Mouse (Mus musculus) heart, postnatal 0 days (tissue): ENCODE data around the gene Klf13. TPM values are rescaled to one million over a fixed set of nuclear protein-coding genes. Genes with fewer than 3 reads are reported as not detected.

Experiments
- ATAC-seq: fragments of 200-750 bp; cut with Nextera tagmentation; 2 replicates; pipeline ENCODE4 v1.8.0; 2017; ENCODE audit warnings: low read depth, moderate number of reproducible peaks, moderate library complexity; ENCODE audit not compliant: insufficient read depth
- DNase-seq: peaks from one replicate; pipeline ENCODE4 v3.0.0-alpha.2; 2016; ENCODE audit warnings: low spot score
- H3K27ac ChIP-seq: fragments of 300-500 bp; sonication (generic); 2 replicates; pipeline ENCODE4 v1.5.1; 2014; ENCODE audit warnings: low read depth, mild to moderate bottlenecking
- H3K27me3 ChIP-seq: fragments of 300-500 bp; sonication (generic); 2 replicates; pipeline ENCODE4 v1.6.1; 2014; ENCODE audit warnings: low read length, mixed read lengths; ENCODE audit not compliant: control insufficient read depth, insufficient read depth
- H3K36me3 ChIP-seq: fragments of 300-500 bp; sonication (generic); replicated peaks from 2 replicates; pipeline ENCODE4 v1.6.1; 2014; ENCODE audit warnings: low read length, mixed read lengths; ENCODE audit not compliant: control insufficient read depth, insufficient read depth
- H3K4me1 ChIP-seq: fragments of 300-500 bp; sonication (generic); 2 replicates; pipeline ENCODE4 v1.6.1; 2014; ENCODE audit warnings: antibody characterized with exemption; ENCODE audit not compliant: control insufficient read depth, insufficient read depth
- H3K4me2 ChIP-seq: fragments of 300-500 bp; sonication (generic); 2 replicates; pipeline ENCODE4 v1.6.1; 2014; ENCODE audit warnings: low read depth, mild to moderate bottlenecking, low read length, moderate library complexity
- H3K4me3 ChIP-seq: fragments of 300-500 bp; sonication (generic); 2 replicates; pipeline ENCODE4 v1.5.1; 2014; ENCODE audit warnings: low read depth, low read length
- H3K9ac ChIP-seq: fragments of 300-500 bp; sonication (generic); replicated peaks from 2 replicates; pipeline ENCODE4 v1.6.1; 2014; ENCODE audit warnings: low read depth, low read length, mixed read lengths
- H3K9me3 ChIP-seq: fragments of 300-500 bp; sonication (generic); replicated peaks from 2 replicates; pipeline ENCODE4 v1.6.1; 2016; ENCODE audit warnings: low read length; ENCODE audit not compliant: control insufficient read depth
- CTCF ChIP-seq: IDR thresholded peaks from 2 replicates; pipeline ENCODE4 v1.5.1; 2016; ENCODE audit warnings: antibody characterized with exemption, control low read depth, low read depth
- EP300 ChIP-seq: IDR thresholded peaks from 2 replicates; pipeline ENCODE4 v1.6.1; 2016; ENCODE audit warnings: antibody characterized with exemption, low read depth
- WGBS: fragments of 180-500 bp; shearing (Covaris S2); extraction: QIAGEN DNeasy Blood & Tissue Kit; methylation state at CpG from one replicate; pipeline ENCODE4 v1.1.7; 2014; 5-methylcytosine and 5-hydroxymethylcytosine counted together
- polyA plus RNA-seq: library from polyadenylated mRNA; unstranded; fragments of >200 nt; fragmentation: Nextera tagmentation; extraction: Ambion mirVana; gene quantifications from 2 replicates; pipeline ENCODE4 v1.2.1, GENCODE M21; 2015
- total RNA-seq: library from RNA; depleted of rRNA; stranded (reverse); fragments of >200 nt; gene quantifications from 2 replicates; pipeline ENCODE4 v1.2.3, GENCODE M21; 2014; ENCODE audit warnings: low replicate concordance

Klf13 gene
- total and polyA plus RNA-seq, 2 experiments from 2014 or later = 26.5 to 47.4 TPM

DNA sequence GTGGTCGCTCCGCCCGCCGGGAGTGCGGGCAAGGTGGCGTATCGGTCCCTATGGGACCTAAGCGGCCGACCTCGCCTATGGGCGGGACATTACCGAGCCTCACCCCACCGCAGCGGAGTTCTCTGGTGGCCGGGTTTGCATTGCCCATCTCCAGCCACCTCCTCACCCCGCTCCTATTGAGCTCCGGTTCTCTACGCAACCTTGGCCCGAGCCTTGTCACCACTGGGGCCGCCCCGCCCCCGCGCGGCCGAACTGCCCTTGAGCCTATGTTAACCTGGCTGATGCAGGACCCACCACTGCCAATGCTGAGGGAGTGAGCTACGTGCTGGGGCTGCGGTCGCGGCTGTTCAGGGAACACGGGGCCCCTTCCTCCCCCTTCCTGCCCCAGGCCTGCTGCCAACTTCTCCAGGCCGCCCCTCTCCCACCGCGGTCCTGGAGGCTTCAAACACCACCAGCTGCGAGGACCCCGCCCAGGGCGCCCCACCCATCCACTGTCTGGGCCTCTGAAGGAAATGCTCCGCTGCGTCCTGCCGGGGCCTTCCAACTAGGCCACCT, 759 bp upstream of the Klf13 start:
- Histone ChIP-seq H3K9ac (peak overlapping the region; percentile 72), H3K36me3 (no peaks in the 10 kb centered on the region), H3K4me1 (peaks cover 25% of the 10 kb centered on the region), H3K9me3 (no peaks in the 10 kb centered on the region), H3K4me3 (peak overlapping the region; percentile 98), H3K27ac (peak overlapping the region; percentile 99), H3K4me2 (peak overlapping the region; percentile 82), H3K27me3 (no peaks in the 10 kb centered on the region)
- ATAC-seq (peak; percentile 47), DNase-seq (peak; percentile 70)
- under 1% methylated on average over 39 of the region's 39 CpGs for WGBS
- TF ChIP-seq CTCF (0 out of 2 replicates have a peak, but pooled peaks have one; percentile 22), EP300 (peak; percentile 52; the same call in 1 of the 2 replicates)

DNA sequence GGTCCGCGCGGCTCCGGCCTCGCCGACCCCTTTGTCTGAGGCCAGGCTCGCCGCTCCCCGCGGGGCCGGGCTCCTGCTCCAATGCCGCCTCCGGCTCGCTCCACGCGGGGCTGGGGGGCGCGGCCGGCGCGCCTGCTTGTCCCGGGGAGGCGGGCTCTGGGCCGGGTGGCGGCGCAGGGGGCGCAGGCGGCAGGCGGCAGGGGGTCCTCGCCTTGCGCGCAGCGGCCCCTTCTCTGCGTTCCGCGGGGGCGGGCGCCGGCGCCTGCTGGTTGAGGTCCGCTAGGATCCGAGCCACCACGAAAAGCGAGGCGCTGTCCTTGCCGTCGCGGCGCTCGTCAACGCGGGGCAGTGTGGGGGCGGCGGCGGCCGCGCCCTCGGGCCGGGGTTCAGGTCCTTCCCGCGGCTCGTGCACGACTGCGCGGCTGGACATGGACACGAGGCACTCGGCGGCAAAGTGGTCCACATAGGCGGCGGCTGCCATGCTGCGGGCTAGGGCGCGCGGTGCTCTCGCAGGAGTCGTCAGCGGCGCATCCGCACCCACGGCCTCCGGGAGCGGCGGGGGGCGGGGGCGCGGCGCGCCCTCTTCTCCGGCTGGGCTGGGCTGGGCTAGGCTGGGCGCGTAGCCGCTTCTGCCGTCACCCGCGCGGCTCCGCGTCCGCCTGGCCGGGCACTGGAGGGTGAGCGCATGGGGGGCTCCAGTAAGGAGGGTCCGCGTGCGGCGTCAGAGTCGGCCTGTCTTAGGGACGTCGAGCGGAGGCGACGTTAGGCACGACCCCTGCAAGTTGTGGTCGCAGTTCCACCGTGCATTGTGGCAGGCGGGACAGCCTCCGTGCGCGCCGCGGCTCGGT, 425 bp downstream of the Klf13 start:
- DNase-seq = peak; percentile 48
- peaks cover 36% of the 10 kb centered on the region for H3K4me1 ChIP-seq
- H3K4me3 ChIP-seq = peak overlapping the region; percentile 98
- TF ChIP-seq EP300 = peak; percentile 2; the same call in 1 of the 2 replicates
- TF ChIP-seq CTCF = no peak
- peak overlapping the region; percentile 87 for H3K4me2 ChIP-seq
- WGBS = 1% methylated on average over 68 of the region's 121 CpGs
- peak overlapping the region; percentile 98 for H3K27ac ChIP-seq
- H3K36me3 ChIP-seq = 0 out of 2 replicates have a peak, but pooled peaks cover 3% of the 10 kb centered on the region
- H3K9ac ChIP-seq = peak overlapping the region; percentile 96
- H3K27me3 ChIP-seq = no peaks in the 10 kb centered on the region
- no peaks in the 10 kb centered on the region for H3K9me3 ChIP-seq
- ATAC-seq = peak; percentile 32

DNA sequence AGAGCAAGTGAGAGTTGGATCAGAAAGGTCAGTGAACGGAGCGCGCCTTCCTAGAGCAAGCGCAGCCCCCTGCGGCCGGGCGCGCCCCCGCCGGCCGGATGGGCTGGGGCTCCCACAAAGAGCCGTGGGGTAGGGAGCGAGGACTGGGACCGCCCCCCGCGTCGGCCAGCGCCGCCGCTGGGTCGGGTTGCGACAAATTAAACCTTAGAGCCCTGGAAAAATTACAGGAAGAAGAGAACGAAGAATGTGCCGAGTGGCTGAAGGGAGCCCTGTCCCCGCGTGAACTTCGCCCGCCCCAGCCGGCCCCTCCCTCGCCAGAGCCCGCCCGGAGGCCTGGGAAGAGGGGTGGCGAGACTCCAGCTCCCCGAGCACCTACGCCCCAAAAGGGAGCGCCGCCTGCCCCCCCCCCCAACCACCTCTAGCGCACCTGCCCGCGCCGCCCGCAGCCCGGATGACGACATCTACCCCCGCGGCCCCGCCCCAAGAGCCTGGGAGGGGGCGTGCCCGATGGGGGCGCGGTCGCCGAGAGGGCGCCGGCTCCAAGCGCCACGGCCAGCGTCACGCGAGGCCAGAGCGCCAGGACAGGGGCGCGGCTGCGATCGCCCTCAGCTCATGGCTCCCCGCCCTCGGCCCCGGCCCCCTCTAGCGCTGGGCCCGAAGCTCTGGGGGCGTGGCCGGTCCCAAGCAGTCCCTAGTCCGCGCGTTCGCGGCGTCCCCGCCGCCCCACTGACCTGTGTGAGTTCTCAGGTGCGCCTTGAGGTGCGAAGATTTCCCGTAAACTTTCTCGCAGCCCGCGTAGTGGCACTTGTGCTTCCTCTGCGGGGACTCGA, 1.3 kb downstream of the Klf13 start:
- under 1% methylated on average over 61 of the region's 88 CpGs for WGBS
- peak overlapping the region; percentile 87 for H3K4me2 ChIP-seq
- peak overlapping the region; percentile 98 for H3K4me3 ChIP-seq
- peak overlapping the region; percentile 96 for H3K9ac ChIP-seq
- 0 out of 2 replicates have a peak, but pooled peaks cover 3% of the 10 kb centered on the region for H3K36me3 ChIP-seq
- DNase-seq (peak; percentile 85), ATAC-seq (peak; percentile 43)
- H3K4me1 ChIP-seq = peaks cover 37% of the 10 kb centered on the region
- no peaks in the 10 kb centered on the region for H3K9me3 ChIP-seq
- peak; percentile 19; the same call in 1 of the 2 replicates for TF ChIP-seq CTCF
- peak; percentile 26; the same call in 1 of the 2 replicates for TF ChIP-seq EP300
- no peaks in the 10 kb centered on the region for H3K27me3 ChIP-seq
- peak overlapping the region; percentile 98 for H3K27ac ChIP-seq

DNA sequence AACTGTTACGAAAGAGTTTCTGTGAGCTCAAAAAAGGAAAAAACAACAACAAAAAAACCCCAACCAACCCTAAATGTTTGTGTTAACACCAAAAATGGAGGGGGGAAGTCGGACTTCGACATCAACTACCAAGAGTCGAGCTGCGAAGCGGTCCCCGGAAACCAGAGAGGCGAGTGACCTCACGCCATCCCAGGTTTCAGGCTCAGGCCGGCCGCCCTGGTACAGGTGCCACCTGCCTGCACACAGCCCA, 1.8 kb downstream of the Klf13 start:
- ATAC-seq (no peak), DNase-seq (no peak)
- peak overlapping the region; percentile 87 for H3K4me2 ChIP-seq
- no peaks in the 10 kb centered on the region for H3K27me3 ChIP-seq
- WGBS = under 1% methylated on average over 11 of the region's 11 CpGs
- peak overlapping the region; percentile 98 for H3K4me3 ChIP-seq
- H3K9ac ChIP-seq = peak overlapping the region; percentile 96
- no peaks in the 10 kb centered on the region for H3K9me3 ChIP-seq
- H3K36me3 ChIP-seq = 0 out of 2 replicates have a peak, but pooled peaks cover 3% of the 10 kb centered on the region
- H3K27ac ChIP-seq = peak overlapping the region; percentile 98
- TF ChIP-seq EP300 (no peak), CTCF (no peak)
- peaks cover 37% of the 10 kb centered on the region for H3K4me1 ChIP-seq

DNA sequence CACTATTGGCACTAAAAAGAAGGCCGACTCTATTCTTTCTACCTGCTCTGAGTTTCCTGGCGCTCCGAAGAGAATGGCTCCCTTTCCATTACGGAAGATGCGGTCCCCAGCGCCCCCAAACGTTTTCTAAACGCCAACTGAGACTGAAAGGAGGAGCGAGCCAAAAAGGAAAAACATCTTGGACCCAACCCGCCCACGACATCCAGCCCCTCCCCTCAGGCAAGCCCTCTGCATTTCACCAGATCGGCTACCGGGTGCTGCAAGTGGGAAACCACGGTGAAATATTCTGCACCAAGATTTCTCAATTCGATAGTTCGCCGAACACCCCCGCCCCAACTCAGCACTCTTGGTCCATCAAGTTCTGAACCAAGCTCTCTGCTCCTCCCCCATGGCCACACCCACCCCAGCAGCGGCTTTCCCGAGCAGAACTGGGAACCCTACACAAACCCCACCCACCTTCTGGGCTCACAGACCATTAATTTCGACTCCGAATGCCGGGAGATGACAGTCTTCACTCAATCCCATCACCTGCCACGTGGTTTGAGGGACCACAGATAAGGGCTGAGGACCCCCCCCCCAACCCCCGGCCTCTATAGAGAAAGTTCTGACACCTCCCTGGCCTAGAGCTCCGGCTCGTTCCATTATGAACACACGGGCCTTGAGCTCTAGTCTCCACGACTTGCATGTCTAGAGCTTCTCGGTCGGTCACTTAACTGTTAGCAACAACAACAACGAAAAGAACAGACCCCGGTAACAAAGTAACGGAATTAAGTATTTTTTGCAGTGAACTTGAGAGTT, 2.3 kb downstream of the Klf13 start:
- peak overlapping the region; percentile 96 for H3K9ac ChIP-seq
- ATAC-seq (no peak), DNase-seq (peak; percentile 78)
- H3K36me3 ChIP-seq = 0 out of 2 replicates have a peak, but pooled peaks cover 3% of the 10 kb centered on the region
- peak overlapping the region; percentile 98 for H3K27ac ChIP-seq
- 2% methylated on average over 34 of the region's 34 CpGs for WGBS
- H3K27me3 ChIP-seq = no peaks in the 10 kb centered on the region
- peak overlapping the region; percentile 87 for H3K4me2 ChIP-seq
- no peaks in the 10 kb centered on the region for H3K9me3 ChIP-seq
- peak; percentile 38 for TF ChIP-seq CTCF
- no peak for TF ChIP-seq EP300
- H3K4me1 ChIP-seq = peaks cover 37% of the 10 kb centered on the region
- H3K4me3 ChIP-seq = peak overlapping the region; percentile 98
